13 mouse cellular contexts compared by ENCODE assay signal in genomic region chr4:107830189-107830588, GRCm38 (mm10). TPM values are rescaled to one million over a fixed set of nuclear protein-coding genes. Genes with fewer than 3 reads are reported as not detected.
DNase-seq lines count a peak whose midpoint lies in the region; ATAC-seq lines count a peak whose summit lies in the region.
"Had no signal": no experiment of that assay in that cellular context is flagged by ENCODE, and none has a peak within 500 bp of the region (broad histone marks: within the 10 kb centered on the region; RNA-seq: fewer than 3 reads in every experiment).

No protein-coding gene starts in this region.

- H3K4me3 ChIP-seq in forebrain, embryonic 13.5 days: no peak overlapping the region
- H3K4me3 ChIP-seq in neural tube, embryonic 13.5 days: no peak overlapping the region
- H3K4me3 ChIP-seq: embryonic facial prominence, embryonic 15.5 days; liver, embryonic 12.5 days had no signal

- no peaks in the 10 kb centered on the region for H3K9me3 ChIP-seq in forebrain, embryonic 13.5 days (replicated peaks)
- H3K9me3 ChIP-seq in neural tube, embryonic 13.5 days: no peaks in the 10 kb centered on the region
- H3K9me3 ChIP-seq: embryonic facial prominence, embryonic 15.5 days; liver, embryonic 12.5 days had no signal

- 0 out of 2 replicates have a peak, but pooled peaks cover 8% of the 10 kb centered on the region for H3K36me3 ChIP-seq in forebrain, embryonic 13.5 days (ENCODE audit: poor library complexity, severe bottlenecking)
- H3K36me3 ChIP-seq in neural tube, embryonic 13.5 days: 0 out of 2 replicates have a peak, but pooled peaks cover 5% of the 10 kb centered on the region
- H3K36me3 ChIP-seq: embryonic facial prominence, embryonic 15.5 days had no signal

- peak; percentile 56 to 62 for DNase-seq in frontal cortex, postnatal 36 days (ENCODE audit: low spot score in 2 of 2)
- DNase-seq in frontal cortex, postnatal 14 days (ENCODE audit: low spot score in 2 of 2): no peak
- peak; percentile 73 to 75 for DNase-seq in left cerebral cortex, adult 9 months (ENCODE audit: low spot score in 2 of 2)
- DNase-seq in adipocyte (ENCODE audit: low spot score): no peak
- no peak for DNase-seq in c-Kit-positive CD71-positive TER-119-positive erythroid progenitor cells, embryonic 14.5 days (ENCODE audit: low spot score)
- DNase-seq in spleen, postnatal 10 days (ENCODE audit: low spot score in 2 of 2): no peak
- DNase-seq: gastrocnemius, postnatal 25 days; thymus, postnatal 36 days had no signal

- peak overlapping the region; percentile 41 for H3K4me2 ChIP-seq in forebrain, embryonic 13.5 days
- H3K4me2 ChIP-seq in neural tube, embryonic 13.5 days: no peak overlapping the region; the same call in 1 of the 2 replicates
- H3K4me2 ChIP-seq: embryonic facial prominence, embryonic 15.5 days; liver, embryonic 12.5 days had no signal

- H3K27me3 ChIP-seq in forebrain, embryonic 13.5 days: no peaks in the 10 kb centered on the region
- no peaks in the 10 kb centered on the region for H3K27me3 ChIP-seq in neural tube, embryonic 13.5 days
- H3K27me3 ChIP-seq: embryonic facial prominence, embryonic 15.5 days; liver, embryonic 12.5 days had no signal

- peak overlapping the region; percentile 58 for H3K9ac ChIP-seq in forebrain, embryonic 13.5 days
- H3K9ac ChIP-seq in neural tube, embryonic 13.5 days: peak overlapping the region; percentile 35; the same call in 1 of the 2 replicates
- H3K9ac ChIP-seq: embryonic facial prominence, embryonic 15.5 days; liver, embryonic 12.5 days had no signal

- 48% methylated on average over 10 of the region's 10 CpGs for WGBS in forebrain, embryonic 13.5 days
- 39% methylated on average over 10 of the region's 10 CpGs for WGBS in neural tube, embryonic 13.5 days

- H3K4me1 ChIP-seq in forebrain, embryonic 13.5 days: peaks cover 100% of the 10 kb centered on the region
- H3K4me1 ChIP-seq in neural tube, embryonic 13.5 days (replicated peaks): peaks cover 100% of the 10 kb centered on the region

- peak overlapping the region; percentile 95 for H3K27ac ChIP-seq in forebrain, embryonic 13.5 days
- H3K27ac ChIP-seq in neural tube, embryonic 13.5 days (replicated peaks): peak overlapping the region; percentile 81
- H3K27ac ChIP-seq: embryonic facial prominence, embryonic 15.5 days; kidney, postnatal 0 days; liver, embryonic 12.5 days had no signal

- no peak for ATAC-seq in forebrain, embryonic 13.5 days
- ATAC-seq in neural tube, embryonic 13.5 days (ENCODE audit: low read depth): no peak
- ATAC-seq: liver, embryonic 12.5 days had no signal

RNA-seq across cellular contexts. Expression of gene Lrp8, which starts 28.1 kb away (rescaled TPM):
- polyA plus RNA-seq in forebrain, embryonic 13.5 days (2015; fragmentation: Nextera tagmentation; extraction: Ambion mirVana): 37.2 and 42.6 TPM in 2 replicates
- polyA plus RNA-seq in neural tube, embryonic 13.5 days (2015; fragmentation: Nextera tagmentation; extraction: Ambion mirVana): 51.2 and 54.3 TPM in 2 replicates

RNA-seq across cellular contexts. Expression of gene Magoh, which starts 49.4 kb away (rescaled TPM):
- 196 and 224 TPM in 2 replicates for polyA plus RNA-seq in forebrain, embryonic 13.5 days (2015; fragmentation: Nextera tagmentation; extraction: Ambion mirVana)
- 146 and 149 TPM in 2 replicates for polyA plus RNA-seq in neural tube, embryonic 13.5 days (2015; fragmentation: Nextera tagmentation; extraction: Ambion mirVana)

RNA-seq across cellular contexts. Expression of gene 0610037L13Rik, which starts 59.4 kb away (rescaled TPM):
- polyA plus RNA-seq in forebrain, embryonic 13.5 days (2015; fragmentation: Nextera tagmentation; extraction: Ambion mirVana): 116 and 118 TPM in 2 replicates
- polyA plus RNA-seq in neural tube, embryonic 13.5 days (2015; fragmentation: Nextera tagmentation; extraction: Ambion mirVana): 99.1 and 99.6 TPM in 2 replicates

Comparison
In these comparisons a context has a peak if more than half of its experiments do, and no peak if none do; other contexts are left out.
1. DNase-seq: peak in frontal cortex, postnatal 36 days (2 of 2) and left cerebral cortex, adult 9 months (2 of 2); none in frontal cortex, postnatal 14 days (0 of 2), adipocyte (single experiment), c-Kit-positive CD71-positive TER-119-positive erythroid progenitor cells, embryonic 14.5 days (single experiment) and spleen, postnatal 10 days (0 of 2).